Mouse (Mus musculus): ENCODE data around the gene Mark4. TPM values are rescaled to one million over a fixed set of nuclear protein-coding genes. Genes with fewer than 3 reads are reported as not detected.

The Mark4 gene
- polyA plus RNA-seq, 1 experiment from 2014 or later = 10.0 TPM

GRCm38 (mm10) chr7:19441448-19442091, 17.1 kb downstream of the Mark4 start:
- H3K4me1 ChIP-seq (ENCODE audit: control insufficient read depth, insufficient read depth, low read length) = no peaks in the 10 kb centered on the region
- H3K9ac ChIP-seq (ENCODE audit: low read length) = no peak overlapping the region
- no peaks in the 10 kb centered on the region for H3K27me3 ChIP-seq (ENCODE audit: control insufficient read depth, insufficient read depth, low read length)
- H3K9me3 ChIP-seq (ENCODE audit: control insufficient read depth, low read length) = no peaks in the 10 kb centered on the region
- no peak for DNase-seq (ENCODE audit: low spot score)
- no peak overlapping the region for H3K27ac ChIP-seq (replicated peaks; ENCODE audit: low read depth, low read length)
- H3K36me3 ChIP-seq (ENCODE audit: control insufficient read depth, insufficient read depth, low read length) = peaks cover 32% of the 10 kb centered on the region
- no peak overlapping the region for H3K4me3 ChIP-seq (ENCODE audit: low read depth, low read length)
- no peak for ATAC-seq (ENCODE audit: insufficient number of reproducible peaks, low FRiP score, low TSS enrichment, low read depth)
- 86% methylated on average over 9 of the region's 9 CpGs for WGBS
- no peak overlapping the region for H3K4me2 ChIP-seq (ENCODE audit: low read depth, severe bottlenecking)

GRCm38 (mm10) chr7:19437048-19437447, 21.6 kb downstream of the Mark4 start:
- DNase-seq (ENCODE audit: low spot score) = no peak
- Histone ChIP-seq H3K9ac (ENCODE audit: low read length) (no peak overlapping the region), H3K36me3 (ENCODE audit: control insufficient read depth, insufficient read depth, low read length) (peaks cover 54% of the 10 kb centered on the region), H3K9me3 (ENCODE audit: control insufficient read depth, low read length) (0 out of 2 replicates have a peak, but pooled peaks cover 3% of the 10 kb centered on the region), H3K4me1 (ENCODE audit: control insufficient read depth, insufficient read depth, low read length) (no peaks in the 10 kb centered on the region), H3K4me3 (ENCODE audit: low read depth, low read length) (no peak overlapping the region), H3K27me3 (ENCODE audit: control insufficient read depth, insufficient read depth, low read length) (no peaks in the 10 kb centered on the region), H3K4me2 (ENCODE audit: low read depth, severe bottlenecking) (no peak overlapping the region), H3K27ac (replicated peaks; ENCODE audit: low read depth, low read length) (no peak overlapping the region)
- no peak for ATAC-seq (ENCODE audit: insufficient number of reproducible peaks, low FRiP score, low TSS enrichment, low read depth)
- 81% methylated on average over 9 of the region's 9 CpGs for WGBS

- Histone ChIP-seq H3K27ac (replicated peaks; ENCODE audit: low read depth, low read length) (no peak overlapping the region), H3K9ac (ENCODE audit: low read length) (no peak overlapping the region), H3K4me3 (ENCODE audit: low read depth, low read length) (no peak overlapping the region), H3K27me3 (ENCODE audit: control insufficient read depth, insufficient read depth, low read length) (no peaks in the 10 kb centered on the region), H3K9me3 (ENCODE audit: control insufficient read depth, low read length) (0 out of 2 replicates have a peak, but pooled peaks cover 3% of the 10 kb centered on the region), H3K4me1 (ENCODE audit: control insufficient read depth, insufficient read depth, low read length) (no peaks in the 10 kb centered on the region), H3K36me3 (ENCODE audit: control insufficient read depth, insufficient read depth, low read length) (peaks cover 52% of the 10 kb centered on the region), H3K4me2 (ENCODE audit: low read depth, severe bottlenecking) (no peak overlapping the region)
- no peak for DNase-seq (ENCODE audit: low spot score)
- 92% methylated on average over 2 of the region's 2 CpGs for WGBS
- no peak for ATAC-seq (ENCODE audit: insufficient number of reproducible peaks, low FRiP score, low TSS enrichment, low read depth)
Measured at GRCm38 (mm10) chr7:19436276-19436675, 22.3 kb downstream of the Mark4 start.

- Histone ChIP-seq H3K27ac (replicated peaks; ENCODE audit: low read depth, low read length) (no peak overlapping the region), H3K4me2 (ENCODE audit: low read depth, severe bottlenecking) (no peak overlapping the region), H3K9ac (ENCODE audit: low read length) (no peak overlapping the region), H3K36me3 (ENCODE audit: control insufficient read depth, insufficient read depth, low read length) (peaks cover 49% of the 10 kb centered on the region), H3K9me3 (ENCODE audit: control insufficient read depth, low read length) (0 out of 2 replicates have a peak, but pooled peaks cover 3% of the 10 kb centered on the region), H3K4me1 (ENCODE audit: control insufficient read depth, insufficient read depth, low read length) (no peaks in the 10 kb centered on the region), H3K4me3 (ENCODE audit: low read depth, low read length) (no peak overlapping the region), H3K27me3 (ENCODE audit: control insufficient read depth, insufficient read depth, low read length) (no peaks in the 10 kb centered on the region)
- DNase-seq (ENCODE audit: low spot score) (no peak), ATAC-seq (ENCODE audit: insufficient number of reproducible peaks, low FRiP score, low TSS enrichment, low read depth) (no peak)
- 89% methylated on average over 2 of the region's 2 CpGs for WGBS
Measured at GRCm38 (mm10) chr7:19432475-19432874, 26.1 kb downstream of the Mark4 start.

- Histone ChIP-seq H3K27ac (replicated peaks; ENCODE audit: low read depth, low read length) (no peak overlapping the region), H3K4me3 (ENCODE audit: low read depth, low read length) (no peak overlapping the region), H3K9me3 (ENCODE audit: control insufficient read depth, low read length) (0 out of 2 replicates have a peak, but pooled peaks cover 3% of the 10 kb centered on the region), H3K9ac (ENCODE audit: low read length) (no peak overlapping the region), H3K4me2 (ENCODE audit: low read depth, severe bottlenecking) (no peak overlapping the region), H3K36me3 (ENCODE audit: control insufficient read depth, insufficient read depth, low read length) (peaks cover 50% of the 10 kb centered on the region), H3K4me1 (ENCODE audit: control insufficient read depth, insufficient read depth, low read length) (no peaks in the 10 kb centered on the region), H3K27me3 (ENCODE audit: control insufficient read depth, insufficient read depth, low read length) (no peaks in the 10 kb centered on the region)
- DNase-seq (ENCODE audit: low spot score) (no peak), ATAC-seq (ENCODE audit: insufficient number of reproducible peaks, low FRiP score, low TSS enrichment, low read depth) (no peak)
- 92% methylated on average over 6 of the region's 6 CpGs for WGBS
Measured at GRCm38 (mm10) chr7:19430402-19430801, 28.2 kb downstream of the Mark4 start.

- H3K27ac ChIP-seq (replicated peaks; ENCODE audit: low read depth, low read length) = no peak overlapping the region
- no peak overlapping the region for H3K4me2 ChIP-seq (ENCODE audit: low read depth, severe bottlenecking)
- no peaks in the 10 kb centered on the region for H3K4me1 ChIP-seq (ENCODE audit: control insufficient read depth, insufficient read depth, low read length)
- 76% methylated on average over 8 of the region's 8 CpGs for WGBS
- no peak overlapping the region for H3K4me3 ChIP-seq (ENCODE audit: low read depth, low read length)
- no peak overlapping the region for H3K9ac ChIP-seq (ENCODE audit: low read length)
- H3K36me3 ChIP-seq (ENCODE audit: control insufficient read depth, insufficient read depth, low read length) = peaks cover 48% of the 10 kb centered on the region
- 0 out of 2 replicates have a peak, but pooled peaks cover 3% of the 10 kb centered on the region for H3K9me3 ChIP-seq (ENCODE audit: control insufficient read depth, low read length)
- H3K27me3 ChIP-seq (ENCODE audit: control insufficient read depth, insufficient read depth, low read length) = no peaks in the 10 kb centered on the region
- ATAC-seq (ENCODE audit: insufficient number of reproducible peaks, low FRiP score, low TSS enrichment, low read depth) (no peak), DNase-seq (ENCODE audit: low spot score) (no peak)
Measured at GRCm38 (mm10) chr7:19429726-19430125, 28.9 kb downstream of the Mark4 start.

- 0 out of 2 replicates have a peak, but pooled peaks cover 3% of the 10 kb centered on the region for H3K9me3 ChIP-seq (ENCODE audit: control insufficient read depth, low read length)
- peaks cover 33% of the 10 kb centered on the region for H3K36me3 ChIP-seq (ENCODE audit: control insufficient read depth, insufficient read depth, low read length)
- 74% methylated on average over 15 of the region's 15 CpGs for WGBS
- no peaks in the 10 kb centered on the region for H3K4me1 ChIP-seq (ENCODE audit: control insufficient read depth, insufficient read depth, low read length)
- no peak overlapping the region for H3K4me2 ChIP-seq (ENCODE audit: low read depth, severe bottlenecking)
- no peaks in the 10 kb centered on the region for H3K27me3 ChIP-seq (ENCODE audit: control insufficient read depth, insufficient read depth, low read length)
- H3K27ac ChIP-seq (replicated peaks; ENCODE audit: low read depth, low read length) = no peak overlapping the region
- DNase-seq (ENCODE audit: low spot score) (no peak), ATAC-seq (ENCODE audit: insufficient number of reproducible peaks, low FRiP score, low TSS enrichment, low read depth) (no peak)
- no peak overlapping the region for H3K9ac ChIP-seq (ENCODE audit: low read length)
- H3K4me3 ChIP-seq (ENCODE audit: low read depth, low read length) = no peak overlapping the region
Measured at GRCm38 (mm10) chr7:19427999-19428650, 30.5 kb downstream of the Mark4 start.

- H3K4me2 ChIP-seq (ENCODE audit: low read depth, severe bottlenecking) = no peak overlapping the region
- no peaks in the 10 kb centered on the region for H3K27me3 ChIP-seq (ENCODE audit: control insufficient read depth, insufficient read depth, low read length)
- no peak overlapping the region for H3K9ac ChIP-seq (ENCODE audit: low read length)
- peaks cover 22% of the 10 kb centered on the region for H3K36me3 ChIP-seq (ENCODE audit: control insufficient read depth, insufficient read depth, low read length)
- no peak for DNase-seq (ENCODE audit: low spot score)
- no peaks in the 10 kb centered on the region for H3K9me3 ChIP-seq (ENCODE audit: control insufficient read depth, low read length)
- no peak overlapping the region for H3K4me3 ChIP-seq (ENCODE audit: low read depth, low read length)
- ATAC-seq (ENCODE audit: insufficient number of reproducible peaks, low FRiP score, low TSS enrichment, low read depth) = no peak
- no peak overlapping the region for H3K27ac ChIP-seq (replicated peaks; ENCODE audit: low read depth, low read length)
- WGBS = 93% methylated on average over 6 of the region's 6 CpGs
- no peaks in the 10 kb centered on the region for H3K4me1 ChIP-seq (ENCODE audit: control insufficient read depth, insufficient read depth, low read length)
Measured at GRCm38 (mm10) chr7:19426888-19427287, 31.7 kb downstream of the Mark4 start.

All from limb, embryonic 11.5 days (tissue).